Mouse (Mus musculus) heart, embryonic 13.5 days (tissue): ENCODE measurements around the gene Ttn. TPM values are rescaled to one million over a fixed set of nuclear protein-coding genes. Genes with fewer than 3 reads are reported as not detected.

Experiments
- ATAC-seq: fragments of 200-750 bp; cut with Nextera tagmentation; 2 replicates; pipeline ENCODE4 v1.8.0; 2017; ENCODE audit warnings: moderate TSS enrichment; ENCODE audit not compliant: insufficient number of reproducible peaks, low FRiP score, low TSS enrichment; ENCODE audit errors: extremely low read depth
- H3K27ac ChIP-seq: fragments of 300-500 bp; sonication (generic); replicated peaks from 2 replicates; pipeline ENCODE4 v1.5.1; 2015; ENCODE audit warnings: moderate library complexity, mild to moderate bottlenecking, inconsistent platforms
- H3K27me3 ChIP-seq: fragments of 300-500 bp; sonication (generic); replicated peaks from 2 replicates; pipeline ENCODE4 v1.6.1; 2015; ENCODE audit warnings: mild to moderate bottlenecking, inconsistent platforms
- H3K36me3 ChIP-seq: fragments of 300-500 bp; sonication (generic); 2 replicates; pipeline ENCODE4 v1.6.1; 2015; ENCODE audit warnings: mild to moderate bottlenecking, inconsistent platforms
- H3K4me1 ChIP-seq: fragments of 300-500 bp; sonication (generic); 2 replicates; pipeline ENCODE4 v1.6.1; 2015; ENCODE audit warnings: inconsistent platforms
- H3K4me2 ChIP-seq: fragments of 300-500 bp; sonication (generic); 2 replicates; pipeline ENCODE4 v1.6.1; 2015; ENCODE audit warnings: inconsistent platforms, mild to moderate bottlenecking, moderate library complexity
- H3K4me3 ChIP-seq: fragments of 300-500 bp; sonication (generic); 2 replicates; pipeline ENCODE4 v1.5.1; 2015; ENCODE audit warnings: moderate library complexity, mild to moderate bottlenecking, inconsistent platforms
- H3K9ac ChIP-seq: fragments of 300-500 bp; sonication (generic); 2 replicates; pipeline ENCODE4 v1.6.1; 2015; ENCODE audit warnings: inconsistent platforms, mild to moderate bottlenecking, moderate library complexity
- H3K9me3 ChIP-seq: fragments of 300-500 bp; sonication (generic); 2 replicates; pipeline ENCODE4 v1.6.1; 2016; ENCODE audit warnings: inconsistent platforms
- WGBS: fragments of 180-500 bp; shearing (Covaris S2); methylation state at CpG from one replicate; pipeline ENCODE4 v1.1.7; 2015; ENCODE audit warnings: mixed read lengths; 5-methylcytosine and 5-hydroxymethylcytosine counted together
- polyA plus RNA-seq: library from polyadenylated mRNA; unstranded; fragments of >200 nt; fragmentation: Nextera tagmentation; extraction: Ambion mirVana; gene quantifications from 2 replicates; pipeline ENCODE4 v1.2.1, GENCODE M21; 2015

The Ttn gene
- polyA plus RNA-seq, 1 experiment from 2014 or later = 426 TPM

DNA sequence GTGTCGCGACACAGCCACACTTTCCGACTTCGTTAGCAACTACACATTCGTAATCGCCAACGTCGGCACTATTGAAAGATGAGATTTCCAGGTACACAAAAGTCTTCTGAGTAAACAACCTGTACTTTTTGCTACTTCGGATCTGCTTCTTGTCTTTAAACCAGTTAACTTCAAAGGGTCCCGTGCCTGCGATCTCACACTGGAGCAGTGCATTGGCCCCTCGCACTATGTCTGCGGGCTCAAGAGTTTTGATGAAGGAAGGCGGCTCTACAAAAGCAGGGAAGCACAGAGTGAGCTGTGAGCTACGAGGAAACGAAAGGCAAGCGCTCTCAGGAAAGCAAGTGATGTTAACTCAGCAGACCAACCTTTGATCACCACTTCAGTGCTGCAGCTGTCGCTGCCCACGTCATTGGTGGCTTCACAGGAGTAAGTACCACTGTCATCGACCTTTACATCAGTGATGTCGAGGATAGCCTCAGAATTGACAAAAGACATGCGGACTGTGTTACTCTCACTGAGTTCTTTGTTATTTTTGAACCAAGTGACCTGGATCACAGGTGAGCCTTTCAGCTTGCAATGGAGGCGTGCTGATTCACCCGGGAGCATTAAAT, 80.8 kb downstream of the Ttn start:
- Histone ChIP-seq H3K4me3 (no peak overlapping the region), H3K27ac (no peak overlapping the region), H3K4me1 (peaks cover 13% of the 10 kb centered on the region), H3K4me2 (no peak overlapping the region), H3K36me3 (peaks cover 94% of the 10 kb centered on the region), H3K9me3 (no peaks in the 10 kb centered on the region), H3K9ac (no peak overlapping the region), H3K27me3 (no peaks in the 10 kb centered on the region)
- WGBS = 78% methylated on average over 24 of the region's 24 CpGs
- ATAC-seq = no peak

DNA sequence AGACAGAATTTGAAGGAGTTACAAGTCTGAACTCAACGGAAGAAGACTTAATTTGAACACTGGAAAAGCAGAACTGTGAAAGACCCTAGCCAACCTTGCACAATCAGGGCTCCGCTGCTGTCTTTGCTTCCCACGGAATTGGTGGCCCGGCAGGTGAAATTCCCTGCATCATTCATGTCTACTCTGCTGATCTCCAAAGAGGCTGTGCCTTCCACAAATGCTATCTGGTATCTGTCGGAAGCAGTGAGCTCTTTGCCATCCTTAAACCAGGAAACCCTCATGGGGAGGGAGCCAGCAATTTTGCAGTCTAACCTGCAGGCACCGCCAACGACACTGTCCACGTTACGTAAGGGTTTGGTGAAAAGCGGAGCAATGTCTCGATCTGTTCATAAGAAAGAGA, 82.5 kb downstream of the Ttn start:
- no peak overlapping the region for H3K4me3 ChIP-seq
- H3K4me1 ChIP-seq = peaks cover 13% of the 10 kb centered on the region
- H3K9me3 ChIP-seq = no peaks in the 10 kb centered on the region
- no peak for ATAC-seq
- no peak overlapping the region for H3K4me2 ChIP-seq
- 0 out of 2 replicates have a peak overlapping the region, but pooled peaks have one; percentile 15 for H3K27ac ChIP-seq
- H3K9ac ChIP-seq = no peak overlapping the region
- H3K27me3 ChIP-seq = no peaks in the 10 kb centered on the region
- 79% methylated on average over 11 of the region's 11 CpGs for WGBS
- H3K36me3 ChIP-seq = peaks cover 97% of the 10 kb centered on the region

DNA sequence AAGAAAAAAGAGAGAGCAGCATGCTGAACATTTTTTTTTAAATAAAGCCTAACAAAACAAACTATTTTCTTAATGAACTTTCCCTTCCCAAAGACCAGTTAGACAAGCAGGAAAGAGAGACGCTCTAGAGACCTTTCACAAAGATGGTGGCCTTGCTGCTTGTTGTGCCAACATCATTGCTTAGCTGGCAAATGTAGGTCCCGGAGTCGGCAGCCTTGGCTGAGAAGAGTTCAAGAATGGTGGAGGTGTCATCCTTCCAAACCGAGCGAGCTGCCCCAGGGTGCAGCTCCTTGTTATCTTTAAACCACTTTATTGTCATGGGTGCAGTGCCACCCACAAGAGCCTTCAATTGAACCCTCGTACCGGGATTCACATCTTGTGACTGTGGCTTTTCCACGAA, 85.4 kb downstream of the Ttn start:
- H3K4me3 ChIP-seq = no peak overlapping the region
- WGBS = 77% methylated on average over 8 of the region's 8 CpGs
- H3K27me3 ChIP-seq = no peaks in the 10 kb centered on the region
- no peaks in the 10 kb centered on the region for H3K9me3 ChIP-seq
- peaks cover 13% of the 10 kb centered on the region for H3K4me1 ChIP-seq
- no peak overlapping the region for H3K4me2 ChIP-seq
- H3K36me3 ChIP-seq = peaks cover 93% of the 10 kb centered on the region
- no peak for ATAC-seq
- no peak overlapping the region for H3K27ac ChIP-seq
- no peak overlapping the region for H3K9ac ChIP-seq

DNA sequence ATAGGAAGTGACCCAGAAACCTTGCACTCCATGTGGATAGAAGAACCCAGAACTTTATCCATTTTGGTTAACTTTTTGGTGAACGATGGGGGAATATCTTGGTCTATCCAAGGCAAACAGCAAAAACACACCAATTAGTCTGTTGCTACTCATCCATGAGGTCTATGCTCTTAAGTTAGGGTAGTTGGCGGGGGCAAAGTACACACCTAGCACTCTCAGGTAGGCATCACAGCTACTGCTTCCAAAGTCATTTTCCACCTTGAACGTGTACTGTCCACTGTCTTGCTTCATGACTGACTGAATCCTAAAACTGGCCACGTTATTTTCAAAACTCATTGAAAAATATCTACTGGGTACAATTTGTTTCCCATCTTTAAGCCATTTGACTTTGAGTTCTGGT, 87.0 kb downstream of the Ttn start:
- Histone ChIP-seq H3K4me2 (no peak overlapping the region), H3K27me3 (no peaks in the 10 kb centered on the region), H3K9ac (no peak overlapping the region), H3K27ac (no peak overlapping the region), H3K4me1 (peaks cover 13% of the 10 kb centered on the region), H3K9me3 (no peaks in the 10 kb centered on the region), H3K4me3 (no peak overlapping the region), H3K36me3 (peaks cover 94% of the 10 kb centered on the region)
- 81% methylated on average over 4 of the region's 4 CpGs for WGBS
- ATAC-seq = no peak

DNA sequence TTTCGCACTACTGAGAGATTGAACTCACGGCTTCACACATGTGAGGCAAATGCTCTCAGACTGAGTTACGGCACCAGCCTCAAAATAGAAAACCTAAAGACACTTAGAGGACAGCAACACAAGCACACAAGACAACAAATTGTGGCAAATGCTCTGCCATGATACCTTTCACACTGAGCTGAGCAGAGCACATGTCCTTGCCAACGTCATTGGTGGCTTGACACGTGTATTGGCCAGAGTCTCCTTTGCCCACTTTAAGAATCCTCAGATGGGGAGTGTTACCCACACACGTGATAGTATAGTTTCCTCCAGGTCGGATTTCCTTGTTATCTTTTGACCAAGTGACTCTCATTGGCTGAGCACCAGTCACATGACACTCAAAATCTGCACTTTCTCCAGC, 93.6 kb downstream of the Ttn start:
- Histone ChIP-seq H3K4me2 (no peak overlapping the region), H3K9ac (no peak overlapping the region), H3K27ac (no peak overlapping the region), H3K27me3 (no peaks in the 10 kb centered on the region), H3K4me3 (no peak overlapping the region), H3K9me3 (no peaks in the 10 kb centered on the region), H3K36me3 (peaks cover 92% of the 10 kb centered on the region), H3K4me1 (no peaks in the 10 kb centered on the region)
- ATAC-seq = no peak
- 63% methylated on average over 7 of the region's 7 CpGs for WGBS

DNA sequence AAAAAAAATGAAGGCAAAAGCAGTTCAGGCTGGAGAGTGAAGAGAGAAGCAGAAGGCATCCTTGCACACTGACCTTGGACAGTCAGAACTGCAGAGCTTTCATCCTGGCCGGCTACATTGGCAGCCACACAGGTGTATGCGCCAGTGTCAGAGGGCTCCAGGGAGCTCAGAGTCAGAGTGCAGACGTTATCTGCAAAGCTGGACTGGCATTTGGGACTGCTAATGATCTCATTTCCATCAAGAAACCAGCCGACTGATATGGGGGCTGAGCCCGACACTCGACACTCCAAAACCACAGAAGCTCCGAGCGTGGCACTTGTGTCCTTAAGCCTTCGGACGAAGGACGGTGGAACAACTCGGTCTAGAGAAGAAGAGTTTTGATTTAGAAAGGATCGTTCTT, 96.5 kb downstream of the Ttn start:
- Histone ChIP-seq H3K4me1 (no peaks in the 10 kb centered on the region), H3K4me2 (no peak overlapping the region), H3K4me3 (no peak overlapping the region), H3K9ac (no peak overlapping the region), H3K9me3 (no peaks in the 10 kb centered on the region), H3K27ac (0 out of 2 replicates have a peak overlapping the region, but pooled peaks have one; percentile 37), H3K27me3 (no peaks in the 10 kb centered on the region), H3K36me3 (peaks cover 96% of the 10 kb centered on the region)
- WGBS = 62% methylated on average over 13 of the region's 13 CpGs
- ATAC-seq = no peak; the same call in 1 of the 2 replicates

DNA sequence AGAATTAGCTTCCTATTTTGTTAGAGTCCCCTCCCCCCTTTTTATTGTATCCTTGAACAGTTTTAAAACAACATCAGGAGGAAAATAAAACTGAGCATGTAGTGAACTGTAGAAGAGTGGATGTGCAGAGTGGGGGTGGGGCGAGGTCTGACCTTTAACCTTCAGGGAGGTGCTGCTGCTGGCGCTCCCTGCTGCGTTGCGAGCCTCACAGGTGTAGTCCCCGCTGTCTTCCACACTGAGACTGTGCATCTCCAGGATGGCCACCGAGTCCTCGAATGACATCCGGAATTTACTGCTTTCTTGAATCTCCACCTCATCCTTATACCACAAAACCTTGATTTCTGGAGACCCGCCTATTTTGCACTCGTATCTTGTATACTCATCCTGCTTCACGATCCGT, 100.9 kb downstream of the Ttn start:
- Histone ChIP-seq H3K27ac (no peak overlapping the region), H3K9me3 (no peaks in the 10 kb centered on the region), H3K4me1 (no peaks in the 10 kb centered on the region), H3K4me3 (no peak overlapping the region), H3K36me3 (peaks cover 97% of the 10 kb centered on the region), H3K27me3 (no peaks in the 10 kb centered on the region), H3K9ac (no peak overlapping the region), H3K4me2 (no peak overlapping the region)
- ATAC-seq = no peak
- 85% methylated on average over 12 of the region's 12 CpGs for WGBS

DNA sequence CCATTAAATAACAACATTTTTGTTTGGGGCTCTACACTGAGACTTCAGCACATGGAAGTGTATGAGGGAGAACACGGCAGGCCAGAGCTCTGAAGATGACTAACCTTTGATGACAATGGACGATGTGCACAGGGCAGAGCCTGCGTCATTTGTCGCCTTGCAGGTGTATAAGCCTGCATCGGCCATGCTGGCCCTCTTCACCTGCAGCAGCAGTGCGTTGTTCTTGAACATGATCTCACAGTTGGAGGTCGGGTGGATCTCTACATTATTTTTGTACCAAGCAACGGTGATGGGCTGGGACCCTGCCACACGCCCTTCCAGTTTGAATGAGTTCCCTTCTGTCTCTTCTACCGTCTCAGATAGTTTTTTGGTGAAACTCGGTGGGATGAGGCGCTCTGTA, 106.8 kb downstream of the Ttn start:
- H3K9me3 ChIP-seq = no peaks in the 10 kb centered on the region
- WGBS = 81% methylated on average over 12 of the region's 12 CpGs
- H3K36me3 ChIP-seq = peaks cover 95% of the 10 kb centered on the region
- no peaks in the 10 kb centered on the region for H3K4me1 ChIP-seq
- H3K27ac ChIP-seq = no peak overlapping the region
- no peak for ATAC-seq
- H3K4me3 ChIP-seq = no peak overlapping the region
- no peak overlapping the region for H3K9ac ChIP-seq
- no peak overlapping the region for H3K4me2 ChIP-seq
- H3K27me3 ChIP-seq = no peaks in the 10 kb centered on the region

DNA sequence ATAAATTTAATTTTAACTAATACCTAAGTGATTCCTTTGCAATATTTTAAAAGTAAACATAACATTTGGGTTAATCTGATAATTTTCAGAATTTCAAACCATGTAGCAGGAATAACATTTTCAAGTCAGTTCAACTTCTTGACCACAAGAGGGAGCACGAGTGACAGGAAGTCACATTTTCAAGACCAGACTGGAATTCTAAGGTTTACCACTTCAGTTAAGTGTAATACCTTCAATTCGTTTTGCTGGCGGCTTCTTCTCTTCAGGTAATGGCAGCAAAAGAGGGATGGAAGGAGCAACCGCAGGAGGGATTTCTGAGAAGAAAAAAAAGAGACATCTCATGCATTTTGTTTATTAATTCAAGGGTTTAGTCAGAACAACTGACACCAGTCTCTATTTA, 115.4 kb downstream of the Ttn start:
- no peaks in the 10 kb centered on the region for H3K27me3 ChIP-seq
- H3K27ac ChIP-seq = no peak overlapping the region
- no peak for ATAC-seq
- no peak overlapping the region for H3K9ac ChIP-seq
- H3K4me3 ChIP-seq = no peak overlapping the region
- 25% methylated on average over 4 of the region's 4 CpGs for WGBS
- no peak overlapping the region for H3K4me2 ChIP-seq
- H3K9me3 ChIP-seq = no peaks in the 10 kb centered on the region
- no peaks in the 10 kb centered on the region for H3K4me1 ChIP-seq
- H3K36me3 ChIP-seq = peaks cover 85% of the 10 kb centered on the region

DNA sequence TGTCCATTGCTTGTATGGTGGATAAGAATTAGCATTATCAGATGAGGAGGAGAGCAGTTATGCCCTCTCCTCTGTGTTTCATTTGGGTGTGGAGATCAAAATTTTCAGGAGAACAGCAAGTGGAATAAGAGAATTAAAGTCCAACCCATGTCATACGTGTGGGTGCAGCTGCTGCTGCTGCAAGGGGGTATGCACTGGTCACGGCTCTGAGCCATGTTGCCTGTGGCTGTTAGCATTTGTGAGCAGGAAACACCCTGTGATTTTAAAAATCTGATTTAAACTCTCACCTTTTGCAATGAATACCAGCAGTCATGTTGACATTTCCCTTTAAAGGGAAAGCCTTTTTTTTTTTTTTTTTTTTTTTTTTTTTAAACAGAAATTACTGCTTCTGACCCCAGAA, 116.8 kb downstream of the Ttn start:
- Histone ChIP-seq H3K4me2 (no peak overlapping the region), H3K27ac (no peak overlapping the region), H3K4me3 (no peak overlapping the region), H3K9me3 (no peaks in the 10 kb centered on the region), H3K9ac (no peak overlapping the region), H3K4me1 (no peaks in the 10 kb centered on the region), H3K36me3 (peaks cover 83% of the 10 kb centered on the region), H3K27me3 (no peaks in the 10 kb centered on the region)
- WGBS = 78% methylated on average over 2 of the region's 2 CpGs
- no peak for ATAC-seq

DNA sequence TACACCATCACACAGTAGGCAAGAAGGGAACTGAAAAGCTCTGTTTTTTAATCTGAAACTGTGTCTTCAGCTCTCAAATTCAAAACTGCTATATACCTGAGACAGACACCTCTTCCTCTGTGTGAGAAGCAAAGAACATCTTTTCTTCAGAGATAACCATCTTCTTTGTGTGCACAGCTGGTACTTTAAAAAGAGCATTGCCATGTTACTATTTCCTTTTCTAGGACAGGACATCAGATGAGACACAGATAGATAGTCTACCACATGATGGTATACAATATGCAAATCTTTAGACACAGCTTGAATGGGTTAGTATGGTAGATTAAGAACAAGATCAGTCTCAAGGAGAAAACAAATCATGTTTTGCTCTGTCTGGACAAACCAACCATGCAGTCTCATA, 121.0 kb downstream of the Ttn start:
- Histone ChIP-seq H3K27ac (no peak overlapping the region), H3K4me3 (no peak overlapping the region), H3K4me1 (no peaks in the 10 kb centered on the region), H3K27me3 (no peaks in the 10 kb centered on the region), H3K36me3 (peaks cover 92% of the 10 kb centered on the region), H3K9ac (no peak overlapping the region), H3K9me3 (no peaks in the 10 kb centered on the region), H3K4me2 (no peak overlapping the region)
- no peak for ATAC-seq

DNA sequence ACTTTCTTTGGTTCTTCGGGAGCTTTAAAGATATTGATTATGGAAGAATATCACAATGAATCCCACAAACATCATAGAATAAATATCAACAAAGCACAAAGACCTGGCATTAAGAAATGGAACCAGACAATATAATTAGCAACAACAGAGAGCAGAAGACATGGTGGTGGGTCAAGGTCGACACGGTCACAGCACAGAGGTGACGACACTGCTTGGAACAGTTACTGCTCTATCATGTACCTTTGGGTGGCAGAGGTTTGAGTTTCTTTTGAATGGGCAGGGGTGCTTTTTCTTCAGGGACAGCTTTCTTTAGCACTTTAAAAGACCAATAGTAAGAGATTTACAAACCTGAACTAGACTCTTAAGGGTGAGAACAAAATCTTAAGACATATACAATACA, 132.3 kb downstream of the Ttn start:
- 74% methylated on average over 4 of the region's 4 CpGs for WGBS
- no peak overlapping the region for H3K27ac ChIP-seq
- no peak overlapping the region for H3K4me2 ChIP-seq
- no peaks in the 10 kb centered on the region for H3K9me3 ChIP-seq
- H3K4me3 ChIP-seq = no peak overlapping the region
- H3K27me3 ChIP-seq = no peaks in the 10 kb centered on the region
- H3K36me3 ChIP-seq = peaks cover 88% of the 10 kb centered on the region
- no peaks in the 10 kb centered on the region for H3K4me1 ChIP-seq
- H3K9ac ChIP-seq = no peak overlapping the region
- ATAC-seq = no peak
